Mouse (Mus musculus): ENCODE measurements around the gene Tent5b. TPM values are rescaled to one million over a fixed set of nuclear protein-coding genes. Genes with fewer than 3 reads are reported as not detected.
"Not testable (repeated sequence)": the region's sequence is repeated elsewhere in the genome, so short reads cannot be mapped to it uniquely, and the experiment has no call there.

Gene Tent5b
- polyA plus RNA-seq, 1 experiment from 2014 or later = 0.36 TPM

DNA sequence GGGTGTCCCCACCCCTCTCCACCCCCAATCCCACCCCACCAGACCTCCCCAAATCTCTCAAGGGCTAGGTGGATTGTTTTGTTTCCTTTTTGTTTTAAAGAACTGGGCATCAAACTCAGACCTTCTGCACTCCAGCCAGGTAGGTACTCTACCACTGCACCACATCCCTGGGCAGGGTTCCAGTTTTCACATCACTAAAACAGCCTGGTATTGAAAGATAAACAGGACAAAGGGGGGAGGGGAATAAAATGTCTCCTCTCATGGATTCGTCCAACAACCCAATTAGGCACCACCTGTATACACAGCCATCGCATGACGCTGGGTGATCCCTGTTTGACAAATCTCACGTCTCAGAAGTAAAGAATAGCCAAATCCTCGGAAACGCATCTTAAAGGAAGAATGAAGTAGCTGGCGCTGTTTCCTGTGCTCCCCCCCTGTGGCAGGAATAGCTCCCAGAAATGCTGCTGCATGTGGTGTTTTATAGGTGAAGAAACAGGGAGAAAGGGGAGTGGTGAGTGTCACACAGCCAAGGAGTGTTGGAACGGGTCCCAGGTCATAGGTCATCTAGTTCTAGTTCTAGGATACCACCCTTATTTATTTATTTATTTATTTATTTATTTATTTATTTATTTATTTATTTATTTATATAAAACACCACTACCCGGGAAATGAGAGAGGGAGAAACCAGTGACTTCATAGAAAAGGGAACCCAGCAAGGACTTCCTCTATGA lies 25.0 kb downstream of the Tent5b start:
- Histone ChIP-seq H3K9ac (no peak overlapping the region), H3K27me3 (replicated peaks) (peaks cover 93% of the 10 kb centered on the region), H3K4me2 (no peak overlapping the region), H3K4me1 (no peaks in the 10 kb centered on the region), H3K9me3 (no peaks in the 10 kb centered on the region), H3K27ac (replicated peaks) (no peak overlapping the region), H3K36me3 (no peaks in the 10 kb centered on the region), H3K4me3 (no peak overlapping the region)
- ATAC-seq (ENCODE audit: extremely low read depth, insufficient number of reproducible peaks, low FRiP score, low TSS enrichment) = no peak
- 46% methylated on average over 9 of the region's 9 CpGs for WGBS

DNA sequence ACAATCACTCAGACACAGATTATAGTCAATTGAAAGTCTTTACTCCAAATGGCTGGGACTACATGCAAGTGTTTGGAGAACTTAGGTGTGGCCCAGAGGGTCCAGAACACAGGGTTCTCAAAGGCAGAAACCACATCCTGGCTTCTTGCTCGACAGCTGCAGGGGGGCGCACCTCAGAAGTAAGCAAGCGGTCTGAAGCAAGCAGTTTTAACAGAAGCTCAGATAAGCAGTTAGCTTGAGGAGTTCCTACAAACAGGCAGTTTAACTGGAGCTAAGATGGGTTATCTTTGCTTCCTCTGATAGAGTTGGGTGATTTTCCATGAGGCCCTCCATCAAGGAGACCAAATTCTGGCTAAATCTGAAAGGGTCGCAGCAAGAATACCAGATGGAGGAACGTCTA lies 26.6 kb downstream of the Tent5b start:
- no peak overlapping the region for H3K4me3 ChIP-seq
- peaks cover 76% of the 10 kb centered on the region for H3K27me3 ChIP-seq (replicated peaks)
- H3K4me2 ChIP-seq = no peak overlapping the region
- no peaks in the 10 kb centered on the region for H3K9me3 ChIP-seq
- 45% methylated on average over 5 of the region's 5 CpGs for WGBS
- no peak overlapping the region for H3K27ac ChIP-seq (replicated peaks)
- H3K9ac ChIP-seq = no peak overlapping the region
- ATAC-seq (ENCODE audit: extremely low read depth, insufficient number of reproducible peaks, low FRiP score, low TSS enrichment) = no peak
- H3K4me1 ChIP-seq = no peaks in the 10 kb centered on the region
- H3K36me3 ChIP-seq = no peaks in the 10 kb centered on the region

DNA sequence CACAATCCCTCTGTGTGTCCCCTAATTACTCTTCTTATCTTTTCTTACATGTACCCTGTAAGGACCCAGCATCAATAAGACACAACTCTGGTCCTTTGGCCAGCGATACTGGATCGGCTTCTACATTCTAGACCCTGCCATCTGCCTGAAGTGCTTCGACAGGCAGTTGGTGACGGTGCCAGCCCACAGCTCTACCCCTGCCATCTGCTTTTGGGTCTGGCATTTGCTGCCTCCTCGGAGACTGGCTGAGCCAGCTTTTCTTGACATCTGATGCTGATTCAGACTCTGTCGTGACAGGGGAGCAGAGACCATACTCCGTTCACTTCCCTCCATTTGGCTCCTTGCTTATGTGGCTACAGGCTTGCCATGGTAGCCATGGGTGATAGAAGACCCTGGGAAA lies 29.1 kb downstream of the Tent5b start:
- no peak overlapping the region for H3K27ac ChIP-seq (replicated peaks)
- no peak overlapping the region for H3K4me3 ChIP-seq
- H3K36me3 ChIP-seq = no peaks in the 10 kb centered on the region
- H3K27me3 ChIP-seq (replicated peaks) = peaks cover 54% of the 10 kb centered on the region
- H3K4me1 ChIP-seq = no peaks in the 10 kb centered on the region
- H3K9ac ChIP-seq = no peak overlapping the region
- ATAC-seq (ENCODE audit: extremely low read depth, insufficient number of reproducible peaks, low FRiP score, low TSS enrichment) = no peak
- WGBS = 82% methylated on average over 7 of the region's 7 CpGs
- H3K4me2 ChIP-seq = no peak overlapping the region
- H3K9me3 ChIP-seq = no peaks in the 10 kb centered on the region

DNA sequence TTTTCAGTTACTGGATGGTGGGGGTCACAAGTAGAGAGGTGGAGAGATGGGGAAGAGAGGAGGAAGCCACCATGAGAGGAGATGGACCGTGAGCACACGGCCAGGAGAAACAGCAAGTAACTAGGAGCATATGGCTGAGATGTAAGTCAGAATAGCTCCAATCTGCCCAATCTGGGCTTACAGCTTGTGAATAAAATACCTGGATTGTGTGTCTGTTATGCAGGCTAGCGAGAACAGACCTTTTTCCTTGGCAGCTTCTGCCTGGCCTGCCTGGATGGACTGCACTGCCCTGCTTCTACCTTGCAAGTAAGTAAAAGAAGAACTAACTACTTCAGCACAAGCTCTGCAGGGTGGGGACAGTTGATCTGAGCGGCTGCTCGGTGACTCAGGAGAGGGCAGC lies 31.1 kb downstream of the Tent5b start:
- no peak overlapping the region for H3K27ac ChIP-seq (replicated peaks)
- ATAC-seq (ENCODE audit: extremely low read depth, insufficient number of reproducible peaks, low FRiP score, low TSS enrichment) = no peak
- H3K4me2 ChIP-seq = no peak overlapping the region
- 70% methylated on average over 5 of the region's 5 CpGs for WGBS
- H3K27me3 ChIP-seq (replicated peaks) = peaks cover 41% of the 10 kb centered on the region
- no peak overlapping the region for H3K9ac ChIP-seq
- no peaks in the 10 kb centered on the region for H3K4me1 ChIP-seq
- H3K9me3 ChIP-seq = no peaks in the 10 kb centered on the region
- no peak overlapping the region for H3K4me3 ChIP-seq
- no peaks in the 10 kb centered on the region for H3K36me3 ChIP-seq

- not testable (repeated sequence) for H3K36me3 ChIP-seq; ATAC-seq (ENCODE audit: extremely low read depth, insufficient number of reproducible peaks, low FRiP score, low TSS enrichment); H3K9ac ChIP-seq; H3K4me1 ChIP-seq; H3K4me2 ChIP-seq; H3K4me3 ChIP-seq; H3K9me3 ChIP-seq; H3K27ac ChIP-seq (replicated peaks)
- peaks cover 41% of the 10 kb centered on the region for H3K27me3 ChIP-seq (replicated peaks)
- 36% methylated on average over 5 of the region's 5 CpGs for WGBS
Measured at GRCm38 (mm10) chr4:133512511-133512910, 32.6 kb downstream of the Tent5b start.

GRCm38 (mm10) chr4:133512972-133513371 lies 33.0 kb downstream of the Tent5b start:
- Histone ChIP-seq H3K4me2 (no peak overlapping the region), H3K9ac (no peak overlapping the region), H3K27me3 (replicated peaks) (peaks cover 41% of the 10 kb centered on the region), H3K9me3 (no peaks in the 10 kb centered on the region), H3K27ac (replicated peaks) (no peak overlapping the region), H3K4me3 (no peak overlapping the region), H3K36me3 (no peaks in the 10 kb centered on the region), H3K4me1 (no peaks in the 10 kb centered on the region)
- ATAC-seq (ENCODE audit: extremely low read depth, insufficient number of reproducible peaks, low FRiP score, low TSS enrichment) = no peak
- 12% methylated on average over 8 of the region's 8 CpGs for WGBS

GRCm38 (mm10) chr4:133518601-133519368 lies 38.9 kb downstream of the Tent5b start, which contains the start of gene Kdf1:
Gene Kdf1, plus strand, starts transcription at chr4:133518963.
- WGBS = 4% methylated on average over 49 of the region's 69 CpGs
- H3K27ac ChIP-seq (replicated peaks) = no peak within 1 kb of the TSS
- H3K4me1 ChIP-seq = peaks cover 9% of the 10 kb centered on the region
- H3K4me3 ChIP-seq = peak within 1 kb of the TSS; percentile 62
- peak; percentile 14; the same call in 1 of the 2 replicates for ATAC-seq (ENCODE audit: extremely low read depth, insufficient number of reproducible peaks, low FRiP score, low TSS enrichment)
- peak within 1 kb of the TSS; percentile 78 for H3K4me2 ChIP-seq
- peaks cover 77% of the 10 kb centered on the region for H3K27me3 ChIP-seq (replicated peaks)
- H3K36me3 ChIP-seq = no peaks in the 10 kb centered on the region
- H3K9me3 ChIP-seq = no peaks in the 10 kb centered on the region
- H3K9ac ChIP-seq = peak within 1 kb of the TSS; percentile 79

DNA sequence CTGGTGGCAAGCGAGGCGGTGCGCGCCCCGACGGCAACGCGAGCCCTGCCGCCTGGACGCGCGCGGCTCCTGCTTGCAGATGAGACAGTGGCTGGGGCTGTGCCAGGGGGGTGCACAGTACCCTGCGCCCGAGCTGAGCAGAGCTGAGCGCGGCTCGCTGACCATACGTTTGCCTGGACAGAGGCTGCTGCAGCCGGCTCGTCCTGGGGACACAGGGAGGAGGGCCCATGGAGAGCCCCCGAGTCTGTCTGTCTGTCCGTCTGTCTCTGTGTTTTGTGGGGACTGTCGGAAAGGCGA lies 39.4 kb downstream of the Tent5b start:
- ATAC-seq (ENCODE audit: extremely low read depth, insufficient number of reproducible peaks, low FRiP score, low TSS enrichment) = no peak
- H3K9ac ChIP-seq = peak overlapping the region; percentile 79
- H3K27ac ChIP-seq (replicated peaks) = no peak overlapping the region
- H3K4me3 ChIP-seq = peak overlapping the region; percentile 62
- peak overlapping the region; percentile 78 for H3K4me2 ChIP-seq
- peaks cover 77% of the 10 kb centered on the region for H3K27me3 ChIP-seq (replicated peaks)
- H3K36me3 ChIP-seq = no peaks in the 10 kb centered on the region
- no peaks in the 10 kb centered on the region for H3K9me3 ChIP-seq
- WGBS = 8% methylated on average over 25 of the region's 25 CpGs
- H3K4me1 ChIP-seq = peaks cover 9% of the 10 kb centered on the region

DNA sequence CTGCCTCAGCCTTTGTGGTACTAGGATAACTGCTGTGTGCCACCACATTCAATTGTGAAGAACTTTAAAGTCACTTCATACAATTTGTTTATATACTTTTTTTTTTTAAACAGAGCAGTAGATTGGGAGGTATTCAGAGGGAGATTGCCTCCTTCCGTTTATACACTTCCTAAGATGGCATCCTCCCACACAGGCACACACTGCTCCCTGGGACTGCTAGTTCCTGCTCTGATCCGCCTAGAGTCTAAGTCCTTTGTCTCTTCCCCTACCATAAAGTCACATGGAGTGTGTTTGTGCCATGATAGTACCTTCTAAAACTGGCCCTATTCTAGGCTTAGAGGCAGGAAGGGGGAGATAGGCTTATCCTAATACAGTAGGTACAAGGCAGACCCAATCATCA lies 41.6 kb downstream of the Tent5b start:
- Histone ChIP-seq H3K27ac (replicated peaks) (no peak overlapping the region), H3K4me2 (no peak overlapping the region), H3K36me3 (no peaks in the 10 kb centered on the region), H3K27me3 (replicated peaks) (peaks cover 66% of the 10 kb centered on the region), H3K9me3 (no peaks in the 10 kb centered on the region), H3K9ac (no peak overlapping the region), H3K4me1 (peaks cover 9% of the 10 kb centered on the region), H3K4me3 (no peak overlapping the region)
- ATAC-seq (ENCODE audit: extremely low read depth, insufficient number of reproducible peaks, low FRiP score, low TSS enrichment) = no peak
- 53% methylated on average over 2 of the region's 2 CpGs for WGBS

GRCm38 (mm10) chr4:133527788-133528187 lies 47.9 kb downstream of the Tent5b start:
- Histone ChIP-seq H3K27ac (replicated peaks) (no peak overlapping the region), H3K4me1 (no peaks in the 10 kb centered on the region), H3K36me3 (peaks cover 50% of the 10 kb centered on the region), H3K9me3 (no peaks in the 10 kb centered on the region), H3K9ac (no peak overlapping the region), H3K4me3 (no peak overlapping the region), H3K27me3 (replicated peaks) (peaks cover 5% of the 10 kb centered on the region), H3K4me2 (no peak overlapping the region)
- 63% methylated on average over 16 of the region's 16 CpGs for whole genome bisulfite sequencing
- no peak for ATAC-seq (ENCODE audit: extremely low read depth, insufficient number of reproducible peaks, low FRiP score, low TSS enrichment)

DNA sequence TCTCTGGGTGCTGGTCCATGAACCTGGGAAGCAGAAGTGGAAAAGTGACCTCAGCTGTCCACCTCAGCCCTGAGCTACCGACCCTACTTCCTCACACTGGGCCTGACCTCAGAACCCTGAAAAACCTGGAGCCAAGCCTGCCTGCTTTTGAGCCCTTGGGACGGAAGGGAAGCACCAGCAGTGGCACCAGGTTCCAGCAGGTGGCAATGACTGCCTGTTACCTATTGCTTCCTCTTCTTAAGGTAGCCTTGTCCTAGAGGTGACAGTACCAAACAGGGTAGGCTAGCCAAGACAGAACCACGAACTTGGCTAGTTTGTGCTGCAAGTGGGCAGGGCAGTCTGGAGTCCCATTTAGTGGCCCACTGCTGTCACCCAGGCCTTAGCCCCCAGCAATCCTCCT lies 52.8 kb downstream of the Tent5b start:
- no peak for ATAC-seq (ENCODE audit: extremely low read depth, insufficient number of reproducible peaks, low FRiP score, low TSS enrichment)
- 82% methylated on average over 3 of the region's 3 CpGs for WGBS
- H3K27ac ChIP-seq (replicated peaks) = no peak overlapping the region
- H3K9me3 ChIP-seq = no peaks in the 10 kb centered on the region
- H3K36me3 ChIP-seq = peaks cover 99% of the 10 kb centered on the region
- H3K9ac ChIP-seq = no peak overlapping the region
- no peak overlapping the region for H3K4me2 ChIP-seq
- no peaks in the 10 kb centered on the region for H3K4me1 ChIP-seq
- no peaks in the 10 kb centered on the region for H3K27me3 ChIP-seq (replicated peaks)
- H3K4me3 ChIP-seq = no peak overlapping the region

- WGBS = 78% methylated on average over 3 of the region's 3 CpGs
- no peak for ATAC-seq (ENCODE audit: extremely low read depth, insufficient number of reproducible peaks, low FRiP score, low TSS enrichment)
- Histone ChIP-seq H3K4me2 (no peak overlapping the region), H3K4me3 (no peak overlapping the region), H3K27me3 (replicated peaks) (no peaks in the 10 kb centered on the region), H3K9ac (no peak overlapping the region), H3K36me3 (peaks cover 99% of the 10 kb centered on the region), H3K4me1 (no peaks in the 10 kb centered on the region), H3K9me3 (no peaks in the 10 kb centered on the region), H3K27ac (replicated peaks) (no peak overlapping the region)
Measured at GRCm38 (mm10) chr4:133536081-133536480, 56.1 kb downstream of the Tent5b start.

Measured in heart, embryonic 13.5 days (tissue).